Mouse (Mus musculus) E14TG2a.4 (cell line): ENCODE measurements around the gene Tpst1.
A peak's percentile ranks its signal among the peaks of the same experiment; 100 is the strongest.

ENCODE experiments used
- CTCF ChIP-seq: conservative IDR thresholded peaks from 2 replicates; pipeline ENCODE4 v1.5.1; 2014; ENCODE audit warnings: low read length
- POU5F1 ChIP-seq: IDR thresholded peaks from 2 replicates; pipeline ENCODE4 v1.6.1; 2014; ENCODE audit warnings: low read length, borderline replicate concordance

- TF ChIP-seq CTCF (peak; percentile 84), POU5F1 (no peak)
Observed at GRCm38 (mm10) chr5:130023767-130024539, 49.2 kb upstream of the Tpst1 start.
